Mouse (Mus musculus) ES-E14 (cell line): ENCODE data around the gene Wdr46. TPM values are rescaled to one million over a fixed set of nuclear protein-coding genes. Genes with fewer than 3 reads are reported as not detected.
"Not testable (repeated sequence)": the region's sequence is repeated elsewhere in the genome, so short reads cannot be mapped to it uniquely, and the experiment has no call there.

Source experiments
- DNase-seq: peaks from one replicate; pipeline ENCODE4 v3.0.0-alpha.2; 2013; ENCODE audit warnings: low read depth, low spot score
- H3K27ac ChIP-seq: 2 replicates; pipeline ENCODE4 v1.5.1; 2012; ENCODE audit warnings: low read depth, mild to moderate bottlenecking, low read length, moderate library complexity, mixed read lengths; ENCODE audit not compliant: poor library complexity, insufficient read depth, severe bottlenecking
- H3K36me3 ChIP-seq: 2 replicates; pipeline ENCODE4 v1.6.1; 2012; ENCODE audit warnings: mild to moderate bottlenecking, low read length, moderate library complexity, mixed read lengths; ENCODE audit not compliant: control insufficient read depth, poor library complexity, insufficient read depth, severe bottlenecking
- H3K4me1 ChIP-seq, 2 experiments: fragments of 150-350 bp in 1 of 2; sonication (generic) in 1 of 2; 2 replicates each; pipeline ENCODE4 v1.6.1; 2012; ENCODE audit warnings: low read length in 2 of 2, mild to moderate bottlenecking in 1 of 2, mixed read lengths in 1 of 2; ENCODE audit not compliant: control insufficient read depth in 2 of 2, insufficient read depth in 2 of 2, poor library complexity in 1 of 2
- H3K4me3 ChIP-seq, 2 experiments: fragments of 150-350 bp in 1 of 2; sonication (generic) in 1 of 2; 2 replicates each; pipeline ENCODE4 v1.5.1; 2012; ENCODE audit warnings: low read length in 2 of 2, low read depth in 1 of 2, mild to moderate bottlenecking in 1 of 2, mixed read lengths in 1 of 2; ENCODE audit not compliant: insufficient read depth in 1 of 2, poor library complexity in 1 of 2, severe bottlenecking in 1 of 2
- H3K9ac ChIP-seq: 2 replicates; pipeline ENCODE4 v1.6.1; 2012; ENCODE audit warnings: low read depth, mild to moderate bottlenecking, low read length, mixed read lengths; ENCODE audit not compliant: poor library complexity, insufficient read depth, severe bottlenecking
- H3K9me3 ChIP-seq: fragments of 150-350 bp; sonication (generic); 2 replicates; pipeline ENCODE4 v1.6.1; 2012; ENCODE audit warnings: low read depth, mild to moderate bottlenecking, low read length; ENCODE audit not compliant: control insufficient read depth, insufficient read depth
- CHD2 ChIP-seq: IDR thresholded peaks from 2 replicates; pipeline ENCODE4 v1.6.1; 2014; ENCODE audit warnings: mild to moderate bottlenecking, low read depth, low read length, inconsistent platforms
- HCFC1 ChIP-seq: IDR thresholded peaks from 2 replicates; pipeline ENCODE4 v1.6.1; 2012; ENCODE audit warnings: low read length, inconsistent platforms, borderline replicate concordance; ENCODE audit not compliant: insufficient read depth
- MAFK ChIP-seq: IDR thresholded peaks from 2 replicates; pipeline ENCODE4 v1.6.1; 2014; ENCODE audit warnings: mild to moderate bottlenecking, low read depth, low read length, inconsistent platforms; ENCODE audit not compliant: insufficient read depth
- ZC3H11A ChIP-seq: IDR thresholded peaks from 2 replicates; pipeline ENCODE4 v1.6.1; 2012; ENCODE audit warnings: low read depth, mild to moderate bottlenecking, inconsistent platforms, low read length, borderline replicate concordance
- ZNF384 ChIP-seq: IDR thresholded peaks from 2 replicates; pipeline ENCODE4 v1.6.1; 2012; ENCODE audit warnings: low read depth, low read length, inconsistent platforms
- in situ Hi-C, 2 experiments: fragments of 600-800 bp; cut with MboI; formaldehyde crosslinking; loops; one replicate each; pipeline ENCODE4 v1.15.1; 2025; ENCODE audit warnings: low sequenced_read_pairs in 2 of 2, inconsistent platforms in 1 of 2; ENCODE audit not compliant: unreplicated experiment in 2 of 2
- total RNA-seq: library from RNA; depleted of rRNA; stranded (reverse); fragments of 300-350 nt; gene quantifications from 2 replicates; pipeline ENCODE4 v1.2.3, GENCODE M21; 2012; rRNA removed

Wdr46 gene
- 65.6 and 78.2 TPM in 2 replicates for total RNA-seq

- peaks cover 3 to 14% of the 10 kb centered on the region in 2 experiments; a peak in 2 of 4 replicates for H3K4me1 ChIP-seq
- TF ChIP-seq ZNF384 (no peak), MAFK (no peak), CHD2 (peak; percentile 86), ZC3H11A (no peak), HCFC1 (peak; percentile 95)
- peaks cover 48% of the 10 kb centered on the region for H3K36me3 ChIP-seq
- in situ Hi-C loops = no loop called here
- peak; percentile 92 for DNase-seq
- no peaks in the 10 kb centered on the region for H3K9me3 ChIP-seq
- H3K27ac ChIP-seq = 0 out of 2 replicates have a peak within 1 kb of the TSS, but pooled peaks have one; percentile 20
- H3K4me3 ChIP-seq = peak within 1 kb of the TSS; percentile 87 to 96
- H3K9ac ChIP-seq = peak within 1 kb of the TSS; percentile 93
Observed at GRCm38 (mm10) chr17:33940206-33940805, at the start of gene Wdr46, which contains the start of gene Pfdn6. Gene Wdr46 (plus strand): TSS chr17:33940660. Gene Pfdn6 (minus strand): TSS chr17:33940343.

- no peak overlapping the region for H3K27ac ChIP-seq
- H3K4me1 ChIP-seq = peaks cover 4 to 10% of the 10 kb centered on the region in 2 experiments
- H3K9me3 ChIP-seq = no peaks in the 10 kb centered on the region; the same call in 1 of the 2 replicates
- in situ Hi-C loops = no loop called here
- H3K36me3 ChIP-seq = peaks cover 9% of the 10 kb centered on the region
- no peak for DNase-seq
- TF ChIP-seq ZC3H11A = no peak
- TF ChIP-seq HCFC1 = no peak
- TF ChIP-seq CHD2 = no peak
- no peak for TF ChIP-seq MAFK
- TF ChIP-seq ZNF384 = no peak
- no peak overlapping the region for H3K9ac ChIP-seq
- no peak overlapping the region for H3K4me3 ChIP-seq
Observed at GRCm38 (mm10) chr17:33891357-33891756, 49.1 kb upstream of the Wdr46 start.

GRCm38 (mm10) chr17:33891892-33892291 lies 48.6 kb upstream of the Wdr46 start:
- H3K4me1 ChIP-seq, in situ Hi-C loops, DNase-seq, H3K9ac ChIP-seq, H3K36me3 ChIP-seq, H3K4me3 ChIP-seq, H3K9me3 ChIP-seq: not testable (repeated sequence)
- H3K27ac ChIP-seq = peak overlapping the region; percentile 52; the same call in 1 of the 2 replicates
- TF ChIP-seq ZNF384 = 0 out of 2 replicates have a peak, but pooled peaks have one; percentile 34

GRCm38 (mm10) chr17:33892429-33892828 lies 48.0 kb upstream of the Wdr46 start:
- Histone ChIP-seq H3K9me3 (no peaks in the 10 kb centered on the region; the same call in 1 of the 2 replicates), H3K4me1 (peaks cover 4 to 10% of the 10 kb centered on the region in 2 experiments), H3K36me3 (peaks cover 3% of the 10 kb centered on the region; the same call in 1 of the 2 replicates), H3K9ac (no peak overlapping the region), H3K4me3 (no peak overlapping the region), H3K27ac (peak overlapping the region; percentile 83)
- no peak for DNase-seq
- in situ Hi-C loops = no loop called here
- no peak for TF ChIP-seq ZC3H11A
- no peak for TF ChIP-seq CHD2
- no peak for TF ChIP-seq MAFK

- H3K9me3 ChIP-seq, in situ Hi-C loops, DNase-seq, H3K4me3 ChIP-seq, H3K36me3 ChIP-seq, H3K4me1 ChIP-seq, H3K9ac ChIP-seq: not testable (repeated sequence)
- H3K27ac ChIP-seq = peak overlapping the region; percentile 83; the same call in 1 of the 2 replicates
Observed at GRCm38 (mm10) chr17:33893011-33893410, 47.4 kb upstream of the Wdr46 start.
